Mouse (Mus musculus) cerebellum, adult 2 months (tissue): Measurements from ENCODE around the gene Zfp638. TPM values are rescaled to one million over a fixed set of nuclear protein-coding genes. Genes with fewer than 3 reads are reported as not detected.
A peak's percentile ranks its signal among the peaks of the same experiment; 100 is the strongest.
"Not testable (repeated sequence)": the region's sequence is repeated elsewhere in the genome, so short reads cannot be mapped to it uniquely, and the experiment has no call there.

ENCODE experiments used
- DNase-seq, 2 experiments: peaks; one replicate each; pipeline ENCODE4 v3.0.0; 2021
- H3K27ac ChIP-seq: fragments of 200-500 bp; 2 replicates; pipeline ENCODE4 v1.5.1; 2012; ENCODE audit warnings: low read length, control low read depth, inconsistent platforms; ENCODE audit not compliant: insufficient read depth
- H3K27me3 ChIP-seq: fragments of 200-500 bp; 2 replicates; pipeline ENCODE4 v1.6.1; 2012; ENCODE audit warnings: inconsistent platforms, mild to moderate bottlenecking, low read length, moderate library complexity; ENCODE audit not compliant: control insufficient read depth, insufficient read depth
- H3K4me1 ChIP-seq: fragments of 200-500 bp; 2 replicates; pipeline ENCODE4 v1.6.1; 2011; ENCODE audit warnings: low read length; ENCODE audit not compliant: control insufficient read depth, insufficient read depth
- H3K4me3 ChIP-seq: fragments of 200-500 bp; replicated peaks from 2 replicates; pipeline ENCODE3; 2011; ENCODE audit warnings: mild to moderate bottlenecking, low read depth, low read length, control low read depth; ENCODE audit not compliant: insufficient read depth
- CTCF ChIP-seq: fragments of 200-500 bp; IDR thresholded peaks from 2 replicates; pipeline ENCODE4 v1.5.1; 2011; ENCODE audit warnings: low read depth, mild to moderate bottlenecking, control low read depth, low read length, moderate library complexity, borderline replicate concordance; ENCODE audit not compliant: insufficient read depth
- POLR2A ChIP-seq: fragments of 200-500 bp; IDR thresholded peaks from 2 replicates; pipeline ENCODE4 v1.6.1; 2011; ENCODE audit warnings: low read length, control low read depth, borderline replicate concordance; ENCODE audit not compliant: insufficient read depth
- WGBS: fragments of 180-500 bp; shearing (Covaris S2); methylation state at CpG from one replicate; pipeline ENCODE4 v1.1.7; 2018; 5-methylcytosine and 5-hydroxymethylcytosine counted together
- polyA plus RNA-seq: library from polyadenylated mRNA; depleted of rRNA; stranded (reverse); fragments of >200 nt; gene quantifications from 2 replicates; pipeline ENCODE4 v1.2.3, GENCODE M21; 2012; rRNA removed

The Zfp638 gene
- 59.6 and 62.7 TPM in 2 replicates for polyA plus RNA-seq

- under 1% methylated on average over 50 of the region's 50 CpGs for WGBS
- no peak within 1 kb of the TSS for H3K27ac ChIP-seq
- peaks cover 5% of the 10 kb centered on the region for H3K4me1 ChIP-seq
- no peak for TF ChIP-seq CTCF
- 0 out of 2 replicates have a peak, but pooled peaks have one; percentile 16 for TF ChIP-seq POLR2A
- DNase-seq: peak; percentile 91 to 98
- H3K27me3 ChIP-seq: no peaks in the 10 kb centered on the region
- H3K4me3 ChIP-seq: peak within 1 kb of the TSS; percentile 69
Measured at GRCm38 (mm10) chr6:83866954-83867597, at the start of gene Zfp638. Gene Zfp638 (plus strand): TSS chr6:83867109.

- Histone ChIP-seq H3K4me3 (no peak overlapping the region), H3K27ac (no peak overlapping the region), H3K4me1 (peaks cover 2% of the 10 kb centered on the region; the same call in 1 of the 2 replicates), H3K27me3 (no peaks in the 10 kb centered on the region)
- no peak for DNase-seq
- TF ChIP-seq POLR2A: no peak
- WGBS: 72% methylated on average over 1 of the region's 1 CpGs
Measured at GRCm38 (mm10) chr6:83818996-83819395, 47.9 kb upstream of the Zfp638 start.

DNA sequence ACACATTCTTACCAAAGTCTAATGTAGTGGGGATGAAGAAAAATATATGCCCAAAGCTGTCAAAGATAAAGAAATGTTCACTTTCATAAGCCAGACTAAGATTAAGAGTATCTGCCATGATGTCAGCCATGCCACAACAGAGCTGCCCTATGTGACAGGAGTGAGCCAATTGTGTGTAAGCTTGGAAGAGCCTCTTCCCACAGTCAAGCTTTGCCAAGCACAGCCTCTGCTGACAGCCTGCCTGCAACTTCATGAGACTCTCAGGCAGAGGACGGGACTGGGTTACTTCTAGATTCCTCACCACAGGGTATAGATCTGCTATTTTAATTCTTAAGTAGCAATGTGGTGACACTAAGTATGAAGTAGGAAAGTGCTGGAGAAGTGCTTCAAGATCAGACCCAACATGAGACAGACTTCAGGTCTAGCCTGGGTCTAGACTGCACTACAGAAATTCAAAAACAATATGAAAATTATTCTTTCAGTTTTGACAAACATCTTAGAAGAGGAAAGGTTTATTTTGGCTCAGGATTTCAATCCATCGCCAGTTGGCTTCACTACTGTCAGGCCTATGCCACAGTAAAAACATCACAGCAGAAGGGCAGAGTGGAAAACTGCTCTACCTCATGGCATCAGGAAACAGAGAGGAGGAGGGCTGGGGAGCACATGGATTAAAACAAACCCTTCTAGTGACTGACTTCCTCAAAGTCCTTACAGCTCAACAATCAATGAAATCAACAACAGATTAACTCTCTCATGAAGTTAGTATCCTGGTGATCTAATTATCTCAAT, 46.0 kb upstream of the Zfp638 start:
- Histone ChIP-seq H3K4me3 (no peak overlapping the region), H3K4me1 (peaks cover 2% of the 10 kb centered on the region; the same call in 1 of the 2 replicates), H3K27ac (no peak overlapping the region), H3K27me3 (no peaks in the 10 kb centered on the region)
- WGBS: 33% methylated on average over 2 of the region's 2 CpGs
- TF ChIP-seq POLR2A (no peak), CTCF (no peak)
- no peak for DNase-seq

DNA sequence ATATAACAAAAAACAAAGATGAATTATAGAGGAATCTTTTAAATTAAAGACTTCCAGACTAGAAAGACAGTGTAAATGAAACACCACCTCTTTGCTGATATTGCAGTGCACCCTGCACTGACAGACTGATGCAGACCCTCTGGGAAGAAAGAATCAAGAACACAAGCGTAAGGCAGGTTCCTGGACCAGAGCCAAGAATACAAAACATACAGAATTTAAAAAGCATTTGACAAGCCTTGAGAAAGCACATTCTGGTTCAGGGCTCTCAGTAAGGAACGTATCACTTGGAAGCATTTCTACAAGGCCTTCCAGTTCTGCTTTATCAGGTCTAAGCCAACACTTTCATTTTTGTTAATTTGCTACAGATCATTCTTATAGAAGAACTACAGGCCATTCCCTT, 45.1 kb upstream of the Zfp638 start:
- TF ChIP-seq POLR2A (no peak), CTCF (no peak)
- DNase-seq: no peak
- WGBS: 50% methylated on average over 2 of the region's 2 CpGs
- H3K27me3 ChIP-seq: no peaks in the 10 kb centered on the region
- H3K4me1 ChIP-seq: peaks cover 2% of the 10 kb centered on the region; the same call in 1 of the 2 replicates
- H3K4me3 ChIP-seq: no peak overlapping the region
- no peak overlapping the region for H3K27ac ChIP-seq

DNA sequence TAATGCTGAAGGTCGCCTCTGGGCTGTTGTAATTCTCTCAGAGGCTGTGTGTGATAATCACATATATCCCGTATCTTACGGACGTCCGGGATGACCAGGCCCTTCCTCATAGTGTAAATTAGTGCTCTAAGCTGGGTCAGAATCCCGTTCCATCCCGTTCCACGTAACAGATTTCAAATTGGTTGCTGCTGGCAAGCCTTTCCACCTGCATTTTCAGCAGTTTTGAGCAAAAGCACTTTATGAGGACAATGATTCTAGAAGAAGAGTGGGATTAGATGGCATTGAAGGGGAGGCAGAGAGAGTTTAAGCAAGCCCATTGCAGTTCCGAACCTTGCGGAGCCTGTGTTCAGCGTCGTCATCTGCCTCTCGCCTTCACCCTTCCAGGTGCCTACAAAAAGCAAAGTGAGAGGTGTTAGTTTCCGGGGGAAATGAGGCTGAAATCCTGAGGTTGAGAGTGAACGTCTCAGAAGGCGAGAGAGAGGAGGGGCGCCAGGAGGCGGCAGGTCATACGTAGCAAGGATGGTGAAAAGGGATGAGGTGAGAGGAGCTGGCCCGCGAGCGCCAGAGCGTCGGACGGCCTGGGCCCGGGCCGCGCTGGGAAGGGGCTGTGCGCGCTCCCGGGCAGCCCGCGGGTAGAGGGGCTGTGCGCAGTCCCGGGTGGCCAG, 35.8 kb upstream of the Zfp638 start:
- peak overlapping the region; percentile 62 for H3K4me3 ChIP-seq
- DNase-seq: no peak
- 1% methylated on average over 35 of the region's 35 CpGs for WGBS
- H3K27me3 ChIP-seq: no peaks in the 10 kb centered on the region
- no peaks in the 10 kb centered on the region for H3K4me1 ChIP-seq
- no peak for TF ChIP-seq CTCF
- TF ChIP-seq POLR2A: no peak
- peak overlapping the region; percentile 44 for H3K27ac ChIP-seq

DNA sequence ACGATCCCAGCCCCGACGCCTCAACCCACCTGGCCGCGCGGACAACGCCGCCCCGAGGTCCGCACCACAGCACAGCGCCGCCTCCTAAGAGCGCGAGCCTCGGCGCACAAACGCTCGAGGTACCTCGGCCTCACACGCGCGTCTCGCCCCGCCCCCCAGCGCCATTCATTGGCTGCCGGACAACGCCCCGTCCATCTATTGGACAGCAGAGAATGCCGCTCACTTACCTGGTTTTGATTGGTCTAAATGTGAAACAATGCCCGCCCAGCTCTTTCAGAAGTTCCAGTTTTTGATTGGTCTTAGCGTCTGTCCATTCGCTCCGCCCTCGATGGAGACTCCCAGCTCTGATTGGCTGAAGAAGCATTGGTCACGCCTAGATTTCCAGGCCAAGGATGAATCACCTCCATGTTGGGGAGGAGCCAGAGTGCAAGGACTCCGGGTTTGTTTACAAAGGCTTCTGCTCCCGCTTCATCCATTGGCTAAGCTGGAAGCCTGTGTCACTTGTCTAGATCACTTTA, 35.2 kb upstream of the Zfp638 start, which contains the start of gene Paip2b:
TSS of gene Paip2b (minus strand) at position 136 of the 518 bp plus-strand sequence.
- no peaks in the 10 kb centered on the region for H3K27me3 ChIP-seq
- peak within 1 kb of the TSS; percentile 62 for H3K4me3 ChIP-seq
- WGBS: 1% methylated on average over 37 of the region's 37 CpGs
- DNase-seq: peak; percentile 99 to 100
- no peak for TF ChIP-seq CTCF
- TF ChIP-seq POLR2A: peak; percentile 97
- H3K4me1 ChIP-seq: no peaks in the 10 kb centered on the region
- H3K27ac ChIP-seq: peak within 1 kb of the TSS; percentile 44

DNA sequence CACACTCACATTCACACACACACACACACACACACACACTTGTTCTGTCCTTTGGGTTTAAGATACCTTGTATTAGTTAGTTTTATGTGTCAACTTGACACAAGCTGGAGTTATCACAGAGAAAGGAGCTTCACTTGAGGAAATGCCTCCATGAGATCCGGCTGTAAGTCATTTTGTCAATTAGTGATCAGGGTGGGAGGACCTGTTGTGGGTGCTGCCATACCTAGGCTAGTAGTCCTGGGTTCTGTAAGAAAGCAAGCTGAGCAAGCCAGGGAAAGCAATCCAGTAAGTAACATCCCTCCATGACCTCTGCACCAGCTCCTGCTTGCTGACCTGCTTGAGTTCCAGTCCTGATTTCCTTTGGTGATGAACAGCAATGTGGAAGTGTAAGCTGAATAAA, 34.5 kb upstream of the Zfp638 start:
- not testable (repeated sequence) for H3K27me3 ChIP-seq, H3K4me3 ChIP-seq, H3K27ac ChIP-seq, H3K4me1 ChIP-seq
- WGBS: 69% methylated on average over 1 of the region's 1 CpGs
- peak; percentile 16 to 19 for DNase-seq
